Mouse (Mus musculus) G1E (cell line): ENCODE data around the gene Micu2.

ENCODE experiments used
- CTCF ChIP-seq: IDR thresholded peaks from 2 replicates; pipeline ENCODE4 v1.5.1; 2012; ENCODE audit warnings: low read depth, low read length, inconsistent platforms, mixed read lengths
- TAL1 ChIP-seq: conservative IDR thresholded peaks from 2 replicates; pipeline ENCODE4 v1.6.1; 2012; ENCODE audit warnings: low read depth, low read length, inconsistent platforms, mixed read lengths

DNA sequence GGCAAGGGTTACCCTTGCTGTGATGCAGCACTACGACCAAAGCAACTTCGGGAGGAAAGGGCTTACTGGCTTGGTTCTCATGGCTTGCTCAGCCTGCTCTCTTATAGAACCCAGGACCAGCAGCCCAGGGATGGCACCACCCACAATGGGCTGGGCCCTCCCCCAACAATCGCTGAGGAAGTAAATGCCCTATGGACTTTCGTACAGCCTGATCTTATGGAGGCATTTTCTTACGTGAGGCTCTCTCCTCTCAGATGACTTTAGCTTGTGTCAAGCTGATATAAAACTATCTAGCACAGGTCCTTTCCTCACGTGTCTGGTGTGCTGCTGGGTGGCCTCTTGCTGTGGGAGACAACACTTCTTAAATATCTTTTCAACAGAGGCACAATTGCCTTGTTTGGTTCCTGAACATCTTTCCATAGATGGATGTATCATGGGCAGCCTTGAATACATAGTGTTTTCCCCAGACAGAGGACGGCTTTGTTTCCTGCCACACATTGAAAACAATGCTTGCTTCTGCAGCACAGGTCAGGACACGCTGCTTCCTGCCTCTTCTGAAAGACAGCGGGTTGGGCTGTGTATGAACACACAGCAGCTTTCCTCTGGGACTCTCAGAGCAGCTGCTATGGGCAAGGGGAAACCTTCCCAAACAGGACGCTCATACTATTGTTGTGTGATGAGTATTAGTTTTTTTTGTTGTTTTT, 77.5 kb downstream of the Micu2 start:
- no peak for TF ChIP-seq CTCF
- no peak for TF ChIP-seq TAL1
